Mouse (Mus musculus): ENCODE results near the gene Vps33a. TPM values are rescaled to one million over a fixed set of nuclear protein-coding genes. Genes with fewer than 3 reads are reported as not detected.
"Not testable (repeated sequence)": the region's sequence is repeated elsewhere in the genome, so short reads cannot be mapped to it uniquely, and the experiment has no call there.

Gene Vps33a
- polyA plus RNA-seq, 1 experiment from 2014 or later: 28.1 TPM

DNA sequence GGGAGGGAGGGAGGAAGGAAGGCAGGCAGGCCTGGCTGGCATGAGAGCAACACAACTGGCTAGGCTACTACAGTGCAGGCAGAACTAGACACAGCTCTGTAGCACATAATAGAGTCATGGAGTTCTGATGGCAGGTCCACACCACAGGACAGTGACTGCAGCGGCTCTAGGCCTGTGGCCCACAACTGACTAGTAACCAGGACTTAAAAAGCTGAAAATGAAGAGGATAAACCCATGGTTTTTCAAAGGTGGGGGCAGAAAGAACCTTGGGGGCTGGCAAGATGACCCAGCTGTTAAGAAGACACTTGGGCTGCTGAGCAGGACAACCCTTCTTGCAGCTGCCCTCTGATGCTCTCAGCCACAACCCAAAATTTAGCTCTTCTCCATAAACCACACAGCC lies 51.2 kb downstream of the Vps33a start:
- no peak for DNase-seq (ENCODE audit: low spot score)
- H3K36me3 ChIP-seq (replicated peaks): peaks cover 33% of the 10 kb centered on the region
- H3K27me3 ChIP-seq (replicated peaks; ENCODE audit: low read depth, poor library complexity, severe bottlenecking): no peaks in the 10 kb centered on the region
- H3K9me3 ChIP-seq: no peaks in the 10 kb centered on the region
- H3K4me1 ChIP-seq: peaks cover 30% of the 10 kb centered on the region
- WGBS: 89% methylated on average over 1 of the region's 1 CpGs
- no peak overlapping the region; the same call in 1 of the 2 replicates for H3K4me3 ChIP-seq
- H3K27ac ChIP-seq (replicated peaks): no peak overlapping the region

DNA sequence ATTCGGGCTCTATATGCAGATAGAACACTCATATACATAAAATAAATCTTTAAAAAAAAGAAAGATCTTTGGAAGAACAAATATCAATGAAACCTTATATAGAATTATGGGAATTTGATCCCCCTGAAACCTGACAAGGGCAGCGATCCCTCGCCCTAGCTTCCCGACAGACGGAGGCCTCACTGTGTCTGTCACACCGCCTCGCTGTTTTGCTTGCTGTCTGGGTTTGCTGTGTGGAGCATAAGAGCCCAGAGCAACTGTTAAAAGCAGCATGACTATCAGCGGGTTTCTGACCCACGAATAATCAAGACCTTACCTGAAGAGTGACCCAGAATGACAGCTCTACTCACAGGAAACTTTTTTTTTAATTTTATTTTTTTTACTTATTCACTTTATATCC lies 52.2 kb downstream of the Vps33a start:
- Histone ChIP-seq H3K27ac (replicated peaks) (no peak overlapping the region), H3K27me3 (replicated peaks; ENCODE audit: low read depth, poor library complexity, severe bottlenecking) (no peaks in the 10 kb centered on the region), H3K4me1 (peaks cover 30% of the 10 kb centered on the region), H3K36me3 (replicated peaks) (peaks cover 43% of the 10 kb centered on the region), H3K4me3 (no peak overlapping the region), H3K9me3 (no peaks in the 10 kb centered on the region)
- DNase-seq (ENCODE audit: low spot score): no peak
- WGBS: 88% methylated on average over 9 of the region's 9 CpGs

DNA sequence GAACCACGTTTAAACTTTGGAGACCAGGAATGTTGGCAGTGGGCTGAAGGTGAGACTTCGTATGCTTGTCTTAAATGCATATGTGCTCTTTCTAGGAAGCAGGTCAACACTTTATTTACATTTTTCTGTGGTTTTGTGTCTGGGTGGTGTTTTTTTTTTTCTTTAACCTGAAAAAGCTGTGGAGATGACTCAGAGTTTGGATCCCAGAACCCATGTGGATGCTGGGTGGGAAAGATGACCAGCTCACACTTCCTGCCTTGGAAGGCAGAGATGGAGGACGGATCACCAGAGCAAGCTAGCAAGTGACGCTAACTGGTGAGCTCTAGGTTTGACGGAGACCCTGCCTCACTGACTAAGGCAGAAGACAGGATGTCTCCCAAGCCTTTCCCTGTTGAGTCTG lies 58.0 kb downstream of the Vps33a start:
- WGBS: 90% methylated on average over 5 of the region's 5 CpGs
- no peak for DNase-seq (ENCODE audit: low spot score)

DNA sequence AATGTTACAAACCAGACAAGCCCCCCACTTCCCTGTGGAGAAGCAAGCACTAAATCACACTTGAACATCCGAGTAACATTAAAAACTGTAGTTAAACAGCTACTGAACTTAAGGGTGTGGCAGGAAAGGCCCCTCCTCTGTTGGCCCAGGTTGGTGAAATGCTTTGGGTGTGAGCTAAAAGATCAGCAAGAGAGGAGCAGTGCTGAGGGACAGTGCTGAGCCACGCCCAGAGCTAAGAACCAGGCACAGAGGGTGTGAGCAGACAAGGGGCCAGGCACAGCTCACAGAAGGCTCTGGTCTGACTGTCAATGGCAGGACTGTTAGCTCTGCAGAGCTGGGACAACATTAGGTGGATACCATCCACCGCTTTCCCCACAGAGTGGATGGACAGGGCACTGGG lies 60.7 kb downstream of the Vps33a start:
- WGBS: 81% methylated on average over 3 of the region's 3 CpGs
- Histone ChIP-seq H3K27me3 (replicated peaks; ENCODE audit: low read depth, poor library complexity, severe bottlenecking) (peaks cover 34% of the 10 kb centered on the region), H3K4me1 (peaks cover 22% of the 10 kb centered on the region), H3K9me3 (no peaks in the 10 kb centered on the region), H3K27ac (replicated peaks) (no peak overlapping the region), H3K4me3 (no peak overlapping the region), H3K36me3 (replicated peaks) (peaks cover 61% of the 10 kb centered on the region)
- no peak for DNase-seq (ENCODE audit: low spot score)

More for the DNA sequence above, 58.0 kb downstream of the Vps33a start:
- Histone ChIP-seq H3K27me3 (replicated peaks; ENCODE audit: low read depth, poor library complexity, severe bottlenecking) (peaks cover 10% of the 10 kb centered on the region), H3K4me1 (no peaks in the 10 kb centered on the region), H3K36me3 (replicated peaks) (peaks cover 88% of the 10 kb centered on the region), H3K27ac (replicated peaks) (no peak overlapping the region), H3K4me3 (no peak overlapping the region), H3K9me3 (no peaks in the 10 kb centered on the region)

DNA sequence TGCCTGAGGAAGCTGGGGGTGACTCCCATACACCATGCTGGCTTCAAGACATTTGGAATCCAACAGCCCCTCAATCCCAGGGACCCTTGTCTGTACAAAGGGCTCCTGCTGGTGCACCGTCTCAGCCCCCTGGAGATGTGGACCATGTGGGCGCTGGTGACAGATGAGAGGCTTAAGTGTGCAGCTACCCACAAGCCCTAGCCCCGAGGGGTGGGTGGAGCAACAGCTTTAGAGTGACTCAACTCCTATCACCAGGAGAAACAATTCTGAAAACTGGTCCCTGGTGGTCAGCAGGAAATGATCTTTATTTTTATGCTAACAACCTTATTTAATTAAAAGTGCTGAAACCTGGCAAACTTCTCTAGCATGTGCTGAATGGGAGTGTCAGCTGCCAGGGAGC lies 61.4 kb downstream of the Vps33a start:
- Histone ChIP-seq H3K4me1 (peaks cover 22% of the 10 kb centered on the region), H3K27me3 (replicated peaks; ENCODE audit: low read depth, poor library complexity, severe bottlenecking) (peaks cover 41% of the 10 kb centered on the region), H3K36me3 (replicated peaks) (peaks cover 55% of the 10 kb centered on the region)
- whole genome bisulfite sequencing: 80% methylated on average over 3 of the region's 3 CpGs
- not testable (repeated sequence) for H3K4me3 ChIP-seq; H3K9me3 ChIP-seq; DNase-seq (ENCODE audit: low spot score); H3K27ac ChIP-seq (replicated peaks)

DNA sequence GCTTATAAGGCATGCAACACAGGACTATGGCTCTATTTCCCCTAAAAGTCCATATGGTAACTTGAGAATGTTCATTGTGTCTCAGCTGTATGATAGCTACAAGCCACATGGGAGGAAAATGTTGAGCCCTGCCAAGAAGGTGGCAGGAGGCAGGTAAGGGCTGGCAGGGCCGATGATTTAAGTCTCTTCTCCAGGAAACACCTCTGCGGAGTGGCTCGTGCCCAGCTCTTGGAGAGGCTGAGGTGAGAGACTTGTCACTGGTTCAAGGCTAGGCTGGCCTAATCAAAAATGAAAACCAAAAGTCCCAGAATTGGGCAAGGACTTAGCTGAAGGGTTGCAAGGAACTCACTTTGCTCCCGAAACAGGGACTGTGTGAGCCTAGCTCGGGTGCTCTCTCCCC lies 62.7 kb downstream of the Vps33a start, which contains the start of gene B3gnt4:
B3gnt4 (plus strand) TSS at position 301 of the 400 bp plus-strand sequence.
- 88% methylated on average over 5 of the region's 5 CpGs for WGBS
- Histone ChIP-seq H3K4me1 (peaks cover 22% of the 10 kb centered on the region), H3K27me3 (replicated peaks; ENCODE audit: low read depth, poor library complexity, severe bottlenecking) (peaks cover 46% of the 10 kb centered on the region), H3K36me3 (replicated peaks) (peaks cover 42% of the 10 kb centered on the region), H3K4me3 (no peak within 1 kb of the TSS), H3K27ac (replicated peaks) (no peak within 1 kb of the TSS), H3K9me3 (no peaks in the 10 kb centered on the region)
- no peak for DNase-seq (ENCODE audit: low spot score)

DNA sequence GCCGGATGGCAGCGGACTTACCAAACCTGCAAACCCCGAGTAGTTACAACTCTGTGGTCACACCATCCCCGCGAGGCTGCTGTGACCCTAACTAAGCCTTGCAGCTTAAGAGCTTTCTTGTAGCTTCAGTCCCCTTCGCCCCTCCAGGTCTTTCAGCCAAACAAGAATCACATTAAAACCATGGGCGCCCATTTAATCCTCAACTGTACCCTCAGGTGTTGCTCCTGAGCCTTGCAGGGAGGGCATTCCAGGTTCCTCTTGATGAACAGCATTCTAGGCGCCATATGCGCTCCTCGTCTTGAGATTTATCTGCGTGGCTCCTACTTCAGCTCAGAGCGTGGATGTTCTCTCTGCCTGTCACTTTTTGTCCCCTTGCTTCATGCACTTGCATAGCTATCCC lies 63.9 kb downstream of the Vps33a start:
- 7% methylated on average over 12 of the region's 12 CpGs for WGBS

DNA sequence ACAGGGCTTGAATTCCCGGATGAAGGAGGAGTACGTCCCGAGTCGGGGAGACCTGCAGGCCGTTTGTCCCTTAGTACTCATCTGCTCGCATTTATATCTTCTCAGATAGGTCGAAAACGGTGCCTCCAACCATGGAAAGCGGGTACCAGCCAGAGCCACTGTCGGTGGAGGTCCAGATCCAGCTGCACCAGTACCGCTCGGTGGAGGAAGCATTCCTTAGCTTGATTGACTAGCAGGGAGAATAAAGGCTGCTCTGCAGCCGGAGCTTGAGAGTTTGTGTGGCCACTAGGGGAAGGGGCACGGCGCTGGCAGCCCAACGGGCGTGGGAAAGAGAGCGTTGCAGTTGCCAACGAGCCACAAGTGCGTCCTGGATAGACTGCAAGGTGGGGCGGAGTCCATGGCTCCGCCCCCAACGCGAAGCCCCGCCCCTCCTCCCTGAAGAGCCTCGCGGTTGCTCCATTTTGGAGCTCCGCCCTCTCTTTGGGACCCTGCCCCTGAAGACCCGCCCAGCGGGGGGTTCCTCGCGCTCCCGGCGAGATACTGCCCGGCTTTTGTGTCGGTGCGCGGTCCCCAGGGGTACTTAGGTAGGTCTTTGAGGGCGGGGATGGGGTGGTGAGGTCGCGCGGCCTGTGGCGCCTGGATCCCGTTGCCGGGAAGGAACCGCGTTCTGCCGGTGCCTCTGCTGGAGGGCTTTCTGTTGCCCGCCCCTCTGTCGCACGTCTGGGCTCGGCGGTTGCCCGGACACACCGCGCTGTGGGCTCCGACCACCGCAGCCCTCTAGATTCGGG lies 64.7 kb downstream of the Vps33a start:
- peaks cover 46% of the 10 kb centered on the region for H3K27me3 ChIP-seq (replicated peaks; ENCODE audit: low read depth, poor library complexity, severe bottlenecking)
- peak overlapping the region; percentile 82 for H3K27ac ChIP-seq (replicated peaks)
- peak overlapping the region; percentile 70 for H3K4me3 ChIP-seq
- no peaks in the 10 kb centered on the region for H3K9me3 ChIP-seq
- peaks cover 30% of the 10 kb centered on the region for H3K4me1 ChIP-seq
- WGBS: under 1% methylated on average over 59 of the region's 59 CpGs
- DNase-seq (ENCODE audit: low spot score): peak; percentile 94
- peaks cover 28% of the 10 kb centered on the region for H3K36me3 ChIP-seq (replicated peaks)

More for the DNA sequence above, 63.9 kb downstream of the Vps33a start:
- Histone ChIP-seq H3K36me3 (replicated peaks) (peaks cover 32% of the 10 kb centered on the region), H3K27me3 (replicated peaks; ENCODE audit: low read depth, poor library complexity, severe bottlenecking) (peaks cover 46% of the 10 kb centered on the region), H3K4me3 (peak overlapping the region; percentile 70), H3K4me1 (peaks cover 25% of the 10 kb centered on the region), H3K27ac (replicated peaks) (peak overlapping the region; percentile 82), H3K9me3 (no peaks in the 10 kb centered on the region)
- no peak for DNase-seq (ENCODE audit: low spot score)

DNA sequence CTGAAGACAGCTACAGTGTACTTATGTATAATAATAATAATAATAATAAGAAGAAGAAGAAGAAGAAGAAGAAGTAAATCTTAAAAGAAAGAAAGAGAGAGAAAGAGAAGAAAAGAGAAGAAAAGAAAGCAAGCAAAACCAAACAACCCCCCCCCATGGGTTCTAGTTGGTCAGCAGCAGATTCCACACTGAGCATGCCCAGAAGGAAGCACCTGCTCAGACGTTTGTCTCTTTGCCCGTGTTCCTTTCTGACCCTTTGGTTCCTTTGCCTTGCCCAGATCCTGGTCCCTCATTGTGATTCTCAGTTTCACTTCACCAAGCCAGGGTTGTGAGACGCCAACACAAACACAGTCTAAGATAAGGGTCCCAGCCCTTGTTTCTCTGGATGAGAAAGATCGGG lies 70.9 kb downstream of the Vps33a start:
- no peaks in the 10 kb centered on the region for H3K36me3 ChIP-seq (replicated peaks)
- no peaks in the 10 kb centered on the region for H3K9me3 ChIP-seq
- H3K4me3 ChIP-seq: no peak overlapping the region
- H3K27ac ChIP-seq (replicated peaks): no peak overlapping the region
- no peak for DNase-seq (ENCODE audit: low spot score)
- H3K27me3 ChIP-seq (replicated peaks; ENCODE audit: low read depth, poor library complexity, severe bottlenecking): peaks cover 23% of the 10 kb centered on the region
- WGBS: 82% methylated on average over 4 of the region's 4 CpGs
- peaks cover 21% of the 10 kb centered on the region for H3K4me1 ChIP-seq

DNA sequence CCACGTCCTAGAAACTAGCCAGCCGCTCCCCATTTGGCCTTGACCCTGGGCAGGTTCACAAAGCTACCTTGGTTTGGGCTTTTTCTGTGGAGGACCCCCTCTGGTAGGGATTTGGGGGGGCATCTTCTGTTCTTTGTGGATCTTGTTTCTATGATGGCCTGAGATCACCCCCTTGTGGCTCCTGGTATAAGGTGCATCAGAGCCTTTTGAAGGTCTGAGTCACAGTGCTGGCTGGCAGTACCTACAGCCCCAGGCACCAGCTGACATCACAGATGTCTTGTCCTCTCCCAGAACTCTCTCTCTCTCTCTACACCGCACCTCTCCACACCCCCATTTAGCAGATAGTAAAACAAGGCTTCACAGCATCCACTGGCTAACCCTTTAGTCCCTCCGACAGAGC lies 73.1 kb downstream of the Vps33a start:
- H3K4me1 ChIP-seq: peaks cover 27% of the 10 kb centered on the region
- WGBS: 46% methylated on average over 4 of the region's 4 CpGs
- H3K27ac ChIP-seq (replicated peaks): no peak overlapping the region
- no peaks in the 10 kb centered on the region for H3K36me3 ChIP-seq (replicated peaks)
- H3K4me3 ChIP-seq: no peak overlapping the region
- no peak for DNase-seq (ENCODE audit: low spot score)
- no peaks in the 10 kb centered on the region for H3K9me3 ChIP-seq
- H3K27me3 ChIP-seq (replicated peaks; ENCODE audit: low read depth, poor library complexity, severe bottlenecking): peaks cover 16% of the 10 kb centered on the region

DNA sequence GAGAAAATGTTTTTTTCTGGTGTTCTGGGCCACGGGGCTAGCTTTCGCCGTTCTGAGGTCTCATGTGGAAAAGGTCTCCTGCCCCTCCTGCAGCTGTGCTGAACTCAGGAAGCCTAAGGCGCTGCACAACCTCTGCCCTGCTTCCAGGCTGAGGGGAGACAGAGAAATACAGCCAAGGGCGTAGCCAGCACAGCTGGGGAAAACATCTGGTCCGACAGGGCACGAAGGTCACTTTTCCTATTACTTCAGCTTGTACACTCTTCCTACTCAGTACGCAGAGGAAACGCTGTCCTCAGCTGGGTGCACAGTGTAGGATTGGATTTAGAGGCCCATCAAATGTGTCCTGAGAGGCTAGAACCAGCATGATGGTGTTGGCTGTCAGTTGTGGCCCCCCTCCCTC lies 82.9 kb downstream of the Vps33a start:
- 46% methylated on average over 9 of the region's 9 CpGs for WGBS
- peak; percentile 44 for DNase-seq (ENCODE audit: low spot score)

DNA sequence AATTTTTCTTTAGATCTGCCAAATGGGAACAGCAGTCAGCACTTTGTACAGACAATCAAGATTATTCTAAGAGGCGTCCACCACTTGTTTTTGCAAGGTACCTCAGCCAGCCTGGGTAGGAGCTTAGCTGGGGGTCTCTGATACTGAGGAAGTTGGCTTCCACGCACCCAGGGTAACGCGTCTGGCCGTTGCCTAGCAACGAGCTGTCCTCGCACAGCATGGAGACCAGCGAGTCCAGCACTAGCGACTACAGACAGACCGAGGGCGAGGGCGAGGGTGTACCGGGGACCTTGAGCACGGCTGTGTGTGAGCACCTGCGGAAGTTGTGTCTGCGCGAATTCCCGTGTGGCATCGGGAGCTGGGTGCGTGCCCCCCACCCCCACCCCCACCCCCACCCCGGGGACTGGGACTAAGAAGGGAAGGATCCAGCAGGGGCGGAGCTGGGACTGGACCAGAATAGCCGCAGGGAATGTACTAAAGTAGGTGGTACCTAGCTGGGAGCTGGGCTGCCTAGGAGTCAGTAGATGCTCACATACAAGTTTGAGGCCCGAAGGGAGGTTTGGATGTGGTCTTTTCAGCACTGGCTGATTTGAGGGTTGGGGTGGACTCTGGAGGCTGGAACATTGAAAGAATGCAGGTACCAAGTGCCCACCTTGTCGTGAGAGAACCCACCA lies 83.6 kb downstream of the Vps33a start, which contains the start of the genes Lrrc43 and Il31:
Lrrc43 (plus strand) TSS at position 194 of the 674 bp plus-strand sequence.
Il31 (minus strand) TSS at position 378 of the 674 bp plus-strand sequence.
- H3K4me3 ChIP-seq: peak within 1 kb of the TSS; percentile 51
- WGBS: 9% methylated on average over 25 of the region's 25 CpGs
- H3K27me3 ChIP-seq (replicated peaks; ENCODE audit: low read depth, poor library complexity, severe bottlenecking): peaks cover 6% of the 10 kb centered on the region; the same call in 1 of the 2 replicates
- H3K27ac ChIP-seq (replicated peaks): no peak within 1 kb of the TSS; the same call in 1 of the 2 replicates
- H3K4me1 ChIP-seq: peaks cover 14% of the 10 kb centered on the region
- H3K9me3 ChIP-seq: no peaks in the 10 kb centered on the region
- no peaks in the 10 kb centered on the region for H3K36me3 ChIP-seq (replicated peaks)
- DNase-seq (ENCODE audit: low spot score): peak; percentile 67

More for the DNA sequence above, 82.9 kb downstream of the Vps33a start:
- Histone ChIP-seq H3K4me3 (peak overlapping the region; percentile 51; the same call in 1 of the 2 replicates), H3K4me1 (peaks cover 14% of the 10 kb centered on the region), H3K27ac (replicated peaks) (no peak overlapping the region; the same call in 1 of the 2 replicates), H3K9me3 (no peaks in the 10 kb centered on the region), H3K36me3 (replicated peaks) (no peaks in the 10 kb centered on the region), H3K27me3 (replicated peaks; ENCODE audit: low read depth, poor library complexity, severe bottlenecking) (peaks cover 6% of the 10 kb centered on the region; the same call in 1 of the 2 replicates)

Data from embryonic facial prominence, embryonic 10.5 days (tissue).